Mouse (Mus musculus) hematopoietic stem cell, adult 5-6 weeks (primary cell): ENCODE results near the gene Hint3. TPM values are rescaled to one million over a fixed set of nuclear protein-coding genes. Genes with fewer than 3 reads are reported as not detected.

ENCODE experiments used
- ATAC-seq, 2 experiments: fragments of 125-278 bp in 1 of 2; replicated peaks in 1 of 2; 2 replicates each; pipeline ENCODE4 v1.8.0; 2016 to 2017; ENCODE audit warnings: inconsistent platforms in 2 of 2, mild to moderate bottlenecking in 2 of 2, moderate number of reproducible peaks in 2 of 2, low read depth in 1 of 2, moderate TSS enrichment in 1 of 2; ENCODE audit not compliant: low FRiP score in 2 of 2, poor library complexity in 2 of 2, severe bottlenecking in 2 of 2, insufficient read depth in 1 of 2, low TSS enrichment in 1 of 2
- total RNA-seq: library from RNA; stranded (forward); fragments of 172-1452, 232-1000 nt; gene quantifications from 2 replicates; pipeline ENCODE4 v1.2.3, GENCODE M21; 2017

The Hint3 gene
- total RNA-seq, 1 experiment from 2014 or later, result 10.2 TPM

DNA sequence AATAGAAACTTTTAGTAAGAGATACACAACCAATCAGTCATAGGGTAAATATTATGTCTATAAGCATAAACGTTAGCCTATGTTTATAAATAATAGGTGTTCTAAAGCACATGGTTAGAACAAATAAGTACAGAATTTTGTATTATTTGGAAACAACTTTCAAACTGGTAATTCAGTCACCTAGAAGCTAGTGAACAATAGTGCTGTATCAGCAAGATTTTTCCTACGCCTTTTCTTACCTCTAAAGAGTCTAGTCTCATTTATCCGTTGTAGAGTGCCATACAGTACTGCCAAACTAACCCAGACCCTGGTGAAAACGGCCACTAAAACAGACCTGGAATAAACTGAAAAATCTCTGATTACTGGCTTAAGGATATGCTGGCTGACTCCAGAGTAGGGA lies 16.4 kb downstream of the Hint3 start:
- ATAC-seq, result no peak

DNA sequence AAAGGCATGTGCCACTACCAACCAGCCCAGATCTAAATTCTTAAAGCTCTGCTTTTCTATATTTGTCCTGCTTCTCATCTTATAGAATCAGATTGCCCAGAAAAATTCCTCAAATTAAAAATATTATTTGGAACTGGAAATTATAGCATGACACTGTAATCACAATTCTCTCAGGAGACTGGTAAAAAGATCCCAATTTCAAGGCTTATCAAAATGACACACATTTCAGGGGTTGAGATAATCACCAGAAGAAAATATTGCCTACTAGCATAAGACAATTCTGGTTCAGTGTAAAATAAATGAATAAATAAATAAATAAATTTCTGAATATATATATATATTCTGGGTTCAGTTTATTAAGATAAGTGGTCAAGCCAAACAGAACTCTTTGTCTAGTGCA lies 19.8 kb downstream of the Hint3 start:
- ATAC-seq, result no peak

DNA sequence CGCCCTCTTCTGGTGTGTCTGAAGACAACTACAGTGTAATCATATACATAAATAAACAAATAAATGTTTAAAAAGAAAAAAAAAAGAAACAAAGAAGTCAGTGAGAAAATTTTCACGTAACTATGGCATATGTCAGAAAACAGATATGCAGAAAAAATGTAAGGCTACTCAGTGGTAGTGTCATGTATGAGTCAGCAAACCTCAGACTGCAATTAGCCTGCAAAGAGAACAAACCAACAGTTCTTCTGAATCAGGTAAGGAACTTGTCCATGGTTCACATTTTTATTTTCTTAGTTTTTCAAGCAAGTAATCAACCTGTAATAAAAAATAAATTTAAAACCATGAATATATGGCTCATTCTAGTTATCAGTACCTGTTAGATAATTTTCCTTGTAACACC lies 21.3 kb downstream of the Hint3 start:
- ATAC-seq, result no peak

DNA sequence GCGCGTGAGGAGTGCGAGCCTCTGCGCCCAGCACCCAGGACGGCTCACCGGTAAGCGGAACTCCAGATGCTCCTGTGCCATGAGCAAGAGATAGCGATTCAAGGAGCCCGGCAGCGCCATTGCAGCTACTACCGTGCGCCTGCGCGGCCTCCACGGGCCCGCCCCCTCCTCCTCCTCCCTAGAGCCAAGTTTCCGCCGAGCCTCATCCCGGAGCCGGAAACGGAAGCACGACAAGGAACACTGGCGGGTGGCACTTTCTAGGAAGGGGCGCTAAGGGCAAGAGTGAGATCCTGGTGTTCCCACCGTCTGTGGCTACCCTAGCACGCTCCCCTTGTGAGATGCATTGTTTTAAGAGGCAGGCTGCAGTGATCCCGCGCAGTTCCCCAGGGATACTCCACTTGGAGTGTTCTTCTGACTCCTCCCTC lies 28.9 kb downstream of the Hint3 start, which contains the start of gene Trmt11:
Gene Trmt11, minus strand, starts transcription at position 208 of the 425 bp plus-strand sequence.
- ATAC-seq, result peak; percentile 88 to 93

DNA sequence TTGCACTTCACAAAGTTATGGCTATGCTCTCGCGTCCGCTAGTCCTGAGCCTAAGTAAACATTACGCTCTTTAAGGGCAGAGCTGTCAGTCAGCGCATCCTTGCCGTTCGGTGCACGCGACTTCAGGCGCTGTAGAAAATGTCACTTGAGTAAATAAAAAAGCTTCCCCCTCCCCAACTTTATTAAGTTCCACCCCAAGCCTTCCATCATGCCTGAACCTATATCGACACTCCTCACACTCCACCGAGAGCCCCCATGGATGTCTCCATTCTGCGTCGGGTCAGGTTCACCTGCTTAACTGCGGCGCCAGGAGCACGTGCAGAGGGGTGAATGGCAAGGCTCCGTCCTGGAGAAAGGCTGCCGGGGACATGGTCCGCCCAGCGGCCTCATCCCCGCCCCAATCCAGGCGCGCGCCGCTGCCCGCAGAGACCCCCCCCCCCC lies 29.3 kb downstream of the Hint3 start:
- peak; percentile 49 to 72; a peak in 3 of 4 replicates for ATAC-seq

DNA sequence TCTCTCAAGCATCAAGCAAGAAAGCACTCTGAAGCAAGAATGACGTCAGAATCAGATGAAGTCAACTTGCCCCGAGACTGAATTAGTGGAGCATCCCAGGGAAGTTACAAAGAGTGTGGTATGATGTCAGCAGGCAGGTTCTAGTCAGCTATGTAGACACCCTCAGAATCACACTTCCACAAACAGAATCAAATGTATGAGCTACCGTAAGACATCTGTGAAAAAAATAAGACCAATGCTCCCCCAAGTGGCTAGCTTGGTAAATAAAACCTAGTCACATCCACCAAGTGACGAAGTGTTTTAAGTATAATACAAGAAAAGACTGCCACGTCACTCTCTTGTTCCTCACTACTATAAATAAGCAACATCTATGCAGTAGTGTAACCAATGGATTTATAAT lies 42.4 kb downstream of the Hint3 start:
- peak; percentile 46 to 48; a peak in 3 of 4 replicates for ATAC-seq

GRCm38 (mm10) chr10:30585691-30586090 lies 43.7 kb downstream of the Hint3 start:
- ATAC-seq, result no peak

DNA sequence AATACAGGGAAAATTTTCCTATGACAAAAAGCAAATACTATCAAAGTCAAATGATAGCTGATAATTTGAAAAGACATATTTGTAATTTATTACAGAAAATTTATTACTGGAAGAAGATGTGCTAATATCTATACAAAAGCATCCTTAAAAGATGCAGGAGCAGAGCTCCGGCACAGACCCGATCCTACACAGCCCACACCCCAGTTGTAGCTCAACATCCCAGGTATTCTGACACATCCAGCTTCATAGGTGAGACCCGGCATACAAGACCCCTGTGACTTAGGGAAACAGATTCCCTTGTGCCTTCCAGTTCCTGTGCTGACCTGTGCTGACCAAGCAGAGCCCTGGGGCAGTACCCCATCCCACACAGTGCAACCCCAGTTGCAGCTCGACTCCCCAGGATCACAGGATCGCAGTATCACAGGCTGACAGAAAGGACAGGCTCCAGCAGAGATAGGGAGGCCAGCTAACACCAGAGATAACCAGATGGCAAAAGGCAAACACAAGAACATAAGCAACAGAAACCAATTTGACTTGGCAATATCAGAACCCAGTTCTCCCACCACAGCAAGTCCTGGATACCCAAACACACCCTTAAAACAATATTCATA lies 51.7 kb downstream of the Hint3 start:
- no peak for ATAC-seq

DNA sequence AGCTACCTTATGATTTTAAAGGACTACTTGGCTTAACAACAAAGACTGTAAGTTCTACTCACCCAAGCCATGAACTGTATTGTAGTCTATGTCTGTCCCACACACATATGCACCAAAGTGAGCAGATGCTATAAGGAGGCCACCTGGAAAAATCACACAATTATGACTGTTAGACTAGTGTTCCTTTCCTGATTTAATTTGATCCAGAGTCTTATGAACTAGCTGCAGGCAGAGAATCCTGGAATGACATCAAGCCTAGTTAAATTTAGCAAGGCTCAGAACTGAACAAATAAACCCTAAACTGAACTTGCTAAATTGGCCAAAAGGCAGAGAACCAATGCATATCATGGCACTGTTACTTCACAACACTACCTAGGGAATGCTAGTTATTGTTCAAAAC lies 63.1 kb downstream of the Hint3 start:
- ATAC-seq, result no peak

GRCm38 (mm10) chr10:30564651-30565050 lies 64.8 kb downstream of the Hint3 start:
- ATAC-seq, result no peak

Other genes with a start within 250 kb of the Hint3 start
- gene Trmt11, start 28.9 kb downstream of the Hint3 start, total RNA-seq, result 26.1 and 28.3 TPM in 2 replicates
- 48.2 and 67.9 TPM in 2 replicates for gene Ncoa7, start 173.7 kb upstream of the Hint3 start, total RNA-seq
- 0.75 TPM in 1 of 2 replicates, not detected in the other for gene Hey2, start 213.2 kb upstream of the Hint3 start, total RNA-seq